Mouse (Mus musculus): ENCODE results near the gene Slc22a3. TPM values are rescaled to one million over a fixed set of nuclear protein-coding genes. Genes with fewer than 3 reads are reported as not detected.

Slc22a3 gene
- polyA plus RNA-seq, 1 experiment from 2014 or later = 0.65 TPM

- Histone ChIP-seq H3K4me3 (ENCODE audit: low read depth, low read length) (no peak overlapping the region), H3K27me3 (ENCODE audit: insufficient read depth, low read length) (no peaks in the 10 kb centered on the region), H3K36me3 (replicated peaks; ENCODE audit: insufficient read depth, low read length) (0 out of 2 replicates have a peak, but pooled peaks cover 4% of the 10 kb centered on the region), H3K9ac (replicated peaks) (0 out of 2 replicates have a peak overlapping the region, but pooled peaks have one; percentile 26), H3K4me2 (ENCODE audit: low read depth, low read length) (peak overlapping the region; percentile 48), H3K27ac (ENCODE audit: low read depth) (peak overlapping the region; percentile 94), H3K9me3 (ENCODE audit: low read length) (no peaks in the 10 kb centered on the region), H3K4me1 (ENCODE audit: insufficient read depth) (peaks cover 16% of the 10 kb centered on the region)
- 59% methylated on average over 2 of the region's 2 CpGs for WGBS (ENCODE audit: insufficient replicate concordance)
- DNase-seq (no peak), ATAC-seq (no peak)
- TF ChIP-seq CTCF (IDR thresholded peaks at IDR 0.05; ENCODE audit: low read depth) = no peak
- no peak for TF ChIP-seq EP300 (IDR thresholded peaks at IDR 0.05; ENCODE audit: low read depth)
Observed at GRCm38 (mm10) chr17:12381579-12381978, 125.9 kb downstream of the Slc22a3 start.

- no peaks in the 10 kb centered on the region for H3K9me3 ChIP-seq (ENCODE audit: low read length)
- H3K4me2 ChIP-seq (ENCODE audit: low read depth, low read length) = peak overlapping the region; percentile 48
- peak overlapping the region; percentile 94 for H3K27ac ChIP-seq (ENCODE audit: low read depth)
- ATAC-seq (peak; percentile 53), DNase-seq (peak; percentile 53)
- WGBS (ENCODE audit: insufficient replicate concordance) = 59% methylated on average over 4 of the region's 4 CpGs
- H3K4me3 ChIP-seq (ENCODE audit: low read depth, low read length) = peak overlapping the region; percentile 52
- no peaks in the 10 kb centered on the region for H3K36me3 ChIP-seq (replicated peaks; ENCODE audit: insufficient read depth, low read length)
- peaks cover 14% of the 10 kb centered on the region; the same call in 1 of the 2 replicates for H3K4me1 ChIP-seq (ENCODE audit: insufficient read depth)
- H3K27me3 ChIP-seq (ENCODE audit: insufficient read depth, low read length) = no peaks in the 10 kb centered on the region
- TF ChIP-seq EP300 (IDR thresholded peaks at IDR 0.05; ENCODE audit: low read depth) = peak; percentile 70
- no peak for TF ChIP-seq CTCF (IDR thresholded peaks at IDR 0.05; ENCODE audit: low read depth)
- H3K9ac ChIP-seq (replicated peaks) = peak overlapping the region; percentile 64; the same call in 1 of the 2 replicates
Observed at GRCm38 (mm10) chr17:12380287-12380686, 127.2 kb downstream of the Slc22a3 start.

- peaks cover 15% of the 10 kb centered on the region; the same call in 1 of the 2 replicates for H3K4me1 ChIP-seq (ENCODE audit: insufficient read depth)
- 0 out of 2 replicates have a peak, but pooled peaks have one; percentile 42 for TF ChIP-seq EP300 (IDR thresholded peaks at IDR 0.05; ENCODE audit: low read depth)
- no peak for TF ChIP-seq CTCF (IDR thresholded peaks at IDR 0.05; ENCODE audit: low read depth)
- no peaks in the 10 kb centered on the region for H3K36me3 ChIP-seq (replicated peaks; ENCODE audit: insufficient read depth, low read length)
- WGBS (ENCODE audit: insufficient replicate concordance) = 52% methylated on average over 11 of the region's 11 CpGs
- peak within 1 kb of the TSS; percentile 94 for H3K27ac ChIP-seq (ENCODE audit: low read depth)
- H3K4me2 ChIP-seq (ENCODE audit: low read depth, low read length) = peak within 1 kb of the TSS; percentile 48
- H3K4me3 ChIP-seq (ENCODE audit: low read depth, low read length) = peak within 1 kb of the TSS; percentile 52
- peak within 1 kb of the TSS; percentile 64 for H3K9ac ChIP-seq (replicated peaks)
- no peaks in the 10 kb centered on the region for H3K9me3 ChIP-seq (ENCODE audit: low read length)
- DNase-seq (peak; percentile 44), ATAC-seq (peak; percentile 90)
- H3K27me3 ChIP-seq (ENCODE audit: insufficient read depth, low read length) = no peaks in the 10 kb centered on the region
Observed at GRCm38 (mm10) chr17:12377981-12378705, 129.4 kb downstream of the Slc22a3 start, which contains the start of gene Plg. Gene Plg (plus strand): TSS chr17:12378608.

- H3K36me3 ChIP-seq (replicated peaks; ENCODE audit: insufficient read depth, low read length) = no peaks in the 10 kb centered on the region
- no peak overlapping the region for H3K27ac ChIP-seq (ENCODE audit: low read depth)
- no peaks in the 10 kb centered on the region for H3K9me3 ChIP-seq (ENCODE audit: low read length)
- no peak overlapping the region for H3K4me3 ChIP-seq (ENCODE audit: low read depth, low read length)
- no peak for TF ChIP-seq CTCF (IDR thresholded peaks at IDR 0.05; ENCODE audit: low read depth)
- TF ChIP-seq EP300 (IDR thresholded peaks at IDR 0.05; ENCODE audit: low read depth) = no peak
- H3K27me3 ChIP-seq (ENCODE audit: insufficient read depth, low read length) = no peaks in the 10 kb centered on the region
- no peak overlapping the region for H3K9ac ChIP-seq (replicated peaks)
- 44% methylated on average over 3 of the region's 3 CpGs for WGBS (ENCODE audit: insufficient replicate concordance)
- peaks cover 12% of the 10 kb centered on the region for H3K4me1 ChIP-seq (ENCODE audit: insufficient read depth)
- no peak overlapping the region for H3K4me2 ChIP-seq (ENCODE audit: low read depth, low read length)
- DNase-seq (no peak), ATAC-seq (no peak)
Observed at GRCm38 (mm10) chr17:12373601-12374144, 133.8 kb downstream of the Slc22a3 start.

- peak overlapping the region; percentile 18; the same call in 1 of the 2 replicates for H3K4me3 ChIP-seq (ENCODE audit: low read depth, low read length)
- peak; percentile 84 for DNase-seq
- WGBS (ENCODE audit: insufficient replicate concordance) = 7% methylated on average over 4 of the region's 4 CpGs
- no peak overlapping the region for H3K27ac ChIP-seq (ENCODE audit: low read depth)
- no peaks in the 10 kb centered on the region for H3K9me3 ChIP-seq (ENCODE audit: low read length)
- no peak overlapping the region for H3K9ac ChIP-seq (replicated peaks)
- no peaks in the 10 kb centered on the region for H3K27me3 ChIP-seq (ENCODE audit: insufficient read depth, low read length)
- H3K4me1 ChIP-seq (ENCODE audit: insufficient read depth) = peaks cover 12% of the 10 kb centered on the region
- no peaks in the 10 kb centered on the region for H3K36me3 ChIP-seq (replicated peaks; ENCODE audit: insufficient read depth, low read length)
- TF ChIP-seq EP300 (IDR thresholded peaks at IDR 0.05; ENCODE audit: low read depth) = no peak
- peak; percentile 95 for TF ChIP-seq CTCF (IDR thresholded peaks at IDR 0.05; ENCODE audit: low read depth)
- peak overlapping the region; percentile 61 for H3K4me2 ChIP-seq (ENCODE audit: low read depth, low read length)
- peak; percentile 73 for ATAC-seq
Observed at GRCm38 (mm10) chr17:12372021-12372420, 135.5 kb downstream of the Slc22a3 start.

GRCm38 (mm10) chr17:12371310-12371925 lies 136.1 kb downstream of the Slc22a3 start:
- Histone ChIP-seq H3K9ac (replicated peaks) (no peak overlapping the region), H3K4me1 (ENCODE audit: insufficient read depth) (peaks cover 7% of the 10 kb centered on the region), H3K27ac (ENCODE audit: low read depth) (no peak overlapping the region), H3K36me3 (replicated peaks; ENCODE audit: insufficient read depth, low read length) (no peaks in the 10 kb centered on the region), H3K9me3 (ENCODE audit: low read length) (no peaks in the 10 kb centered on the region), H3K4me3 (ENCODE audit: low read depth, low read length) (peak overlapping the region; percentile 18; the same call in 1 of the 2 replicates), H3K27me3 (ENCODE audit: insufficient read depth, low read length) (no peaks in the 10 kb centered on the region), H3K4me2 (ENCODE audit: low read depth, low read length) (peak overlapping the region; percentile 61)
- WGBS (ENCODE audit: insufficient replicate concordance) = 15% methylated on average over 10 of the region's 10 CpGs
- TF ChIP-seq CTCF (IDR thresholded peaks at IDR 0.05; ENCODE audit: low read depth) (peak; percentile 66), EP300 (IDR thresholded peaks at IDR 0.05; ENCODE audit: low read depth) (no peak)
- DNase-seq (peak; percentile 58), ATAC-seq (no peak)
